Mouse (Mus musculus): ENCODE results near the gene Otulin. TPM values are rescaled to one million over a fixed set of nuclear protein-coding genes. Genes with fewer than 3 reads are reported as not detected.

Otulin gene
- polyA plus RNA-seq, 1 experiment from 2014 or later, result 30.1 TPM

DNA sequence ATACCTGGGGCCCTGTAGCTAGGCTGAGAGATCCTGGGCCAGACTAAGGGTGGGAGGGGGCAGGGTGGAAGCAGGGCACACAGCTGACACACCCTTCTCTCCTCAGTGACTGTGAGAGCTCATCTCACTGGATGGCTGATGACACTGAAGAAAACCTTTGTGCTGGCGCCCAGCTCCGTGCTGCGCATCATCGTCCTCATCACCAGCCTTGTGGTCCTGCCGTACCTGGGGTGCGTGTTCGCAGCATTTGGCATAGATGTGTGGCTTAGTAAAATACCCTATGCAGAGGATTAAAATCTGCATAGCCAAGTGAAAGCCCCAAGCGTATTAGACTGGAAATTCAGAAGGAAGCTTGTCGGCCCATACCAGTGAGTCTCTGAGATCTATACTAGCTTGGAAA, 39.7 kb downstream of the Otulin start:
- Histone ChIP-seq H3K27me3 (ENCODE audit: insufficient read depth, low read length) (no peaks in the 10 kb centered on the region), H3K4me3 (ENCODE audit: low read length) (no peak overlapping the region), H3K36me3 (ENCODE audit: insufficient read depth, low read length) (peaks cover 30% of the 10 kb centered on the region), H3K4me1 (ENCODE audit: insufficient read depth, low read length) (no peaks in the 10 kb centered on the region; the same call in 1 of the 2 replicates), H3K9me3 (ENCODE audit: low read length) (no peaks in the 10 kb centered on the region), H3K4me2 (replicated peaks; ENCODE audit: low read depth, low read length) (no peak overlapping the region), H3K9ac (replicated peaks; ENCODE audit: low read length) (no peak overlapping the region), H3K27ac (ENCODE audit: low read length) (no peak overlapping the region)
- 97% methylated on average over 9 of the region's 9 CpGs for WGBS
- ATAC-seq (ENCODE audit: low FRiP score, low TSS enrichment), result no peak

DNA sequence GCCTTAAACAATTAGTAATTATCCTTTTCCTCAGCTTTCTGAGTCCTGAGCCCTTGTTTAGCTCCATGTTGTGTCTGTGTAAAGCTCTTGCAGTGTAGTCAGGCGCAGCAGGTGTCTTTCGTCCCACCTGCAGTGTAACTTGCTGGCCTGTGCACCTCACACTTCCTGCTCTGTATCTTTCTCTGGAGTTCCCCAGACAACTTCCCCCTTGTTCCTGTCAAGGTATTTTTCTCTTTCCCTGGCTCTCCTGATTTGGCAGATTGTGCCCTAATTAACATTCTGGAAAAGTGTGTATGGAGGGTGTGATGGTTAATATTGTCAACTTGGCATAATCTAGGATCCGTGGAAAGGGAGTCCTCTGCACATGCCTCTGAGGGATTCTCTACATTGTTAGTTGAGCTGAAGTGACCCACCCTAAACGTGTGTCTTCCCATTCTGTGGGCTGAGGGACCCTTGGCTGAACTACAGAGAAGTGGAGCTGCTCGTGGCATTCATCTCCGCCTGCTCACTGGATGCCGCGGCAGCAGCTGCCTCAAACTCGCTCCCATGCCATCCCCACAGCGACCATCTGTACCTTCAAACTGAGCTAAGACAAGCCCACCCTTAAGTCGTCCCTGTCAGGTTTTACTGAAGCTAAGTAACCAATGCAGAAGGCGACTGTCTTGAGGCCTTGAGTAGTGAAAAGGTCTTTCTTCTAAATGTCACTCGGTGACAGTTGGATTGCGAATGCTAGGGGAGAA, 42.2 kb downstream of the Otulin start:
- peaks cover 18% of the 10 kb centered on the region; the same call in 1 of the 2 replicates for H3K36me3 ChIP-seq (ENCODE audit: insufficient read depth, low read length)
- no peaks in the 10 kb centered on the region for H3K9me3 ChIP-seq (ENCODE audit: low read length)
- H3K27me3 ChIP-seq (ENCODE audit: insufficient read depth, low read length), result no peaks in the 10 kb centered on the region
- no peak overlapping the region for H3K27ac ChIP-seq (ENCODE audit: low read length)
- H3K4me3 ChIP-seq (ENCODE audit: low read length), result no peak overlapping the region
- H3K9ac ChIP-seq (replicated peaks; ENCODE audit: low read length), result no peak overlapping the region
- 84% methylated on average over 14 of the region's 14 CpGs for WGBS
- ATAC-seq (ENCODE audit: low FRiP score, low TSS enrichment), result no peak
- no peaks in the 10 kb centered on the region for H3K4me1 ChIP-seq (ENCODE audit: insufficient read depth, low read length)
- H3K4me2 ChIP-seq (replicated peaks; ENCODE audit: low read depth, low read length), result no peak overlapping the region

DNA sequence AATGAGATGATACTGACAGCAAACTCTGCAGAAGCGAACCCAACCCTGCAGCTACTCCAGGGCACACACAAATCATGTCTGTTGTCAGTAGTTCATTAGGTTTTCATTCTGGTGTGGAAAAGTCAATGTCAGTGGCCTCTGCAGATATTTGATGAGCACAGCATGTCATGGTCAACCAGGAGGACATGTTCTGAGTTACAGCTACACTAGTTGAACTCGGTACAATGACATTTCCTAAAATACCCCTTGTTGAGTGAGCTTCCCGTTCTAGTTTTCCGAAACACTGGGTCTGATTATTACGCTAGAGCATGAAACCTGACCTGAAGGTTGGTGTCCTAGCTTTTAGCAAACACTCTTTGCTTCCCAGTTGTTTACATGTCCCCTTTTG, 44.4 kb downstream of the Otulin start:
- no peaks in the 10 kb centered on the region for H3K4me1 ChIP-seq (ENCODE audit: insufficient read depth, low read length)
- H3K36me3 ChIP-seq (ENCODE audit: insufficient read depth, low read length), result peaks cover 15% of the 10 kb centered on the region; the same call in 1 of the 2 replicates
- no peak overlapping the region for H3K4me3 ChIP-seq (ENCODE audit: low read length)
- no peaks in the 10 kb centered on the region for H3K27me3 ChIP-seq (ENCODE audit: insufficient read depth, low read length)
- H3K9me3 ChIP-seq (ENCODE audit: low read length), result no peaks in the 10 kb centered on the region
- no peak overlapping the region for H3K27ac ChIP-seq (ENCODE audit: low read length)
- no peak overlapping the region for H3K4me2 ChIP-seq (replicated peaks; ENCODE audit: low read depth, low read length)
- H3K9ac ChIP-seq (replicated peaks; ENCODE audit: low read length), result no peak overlapping the region
- ATAC-seq (ENCODE audit: low FRiP score, low TSS enrichment), result no peak
- WGBS, result 87% methylated on average over 5 of the region's 5 CpGs

DNA sequence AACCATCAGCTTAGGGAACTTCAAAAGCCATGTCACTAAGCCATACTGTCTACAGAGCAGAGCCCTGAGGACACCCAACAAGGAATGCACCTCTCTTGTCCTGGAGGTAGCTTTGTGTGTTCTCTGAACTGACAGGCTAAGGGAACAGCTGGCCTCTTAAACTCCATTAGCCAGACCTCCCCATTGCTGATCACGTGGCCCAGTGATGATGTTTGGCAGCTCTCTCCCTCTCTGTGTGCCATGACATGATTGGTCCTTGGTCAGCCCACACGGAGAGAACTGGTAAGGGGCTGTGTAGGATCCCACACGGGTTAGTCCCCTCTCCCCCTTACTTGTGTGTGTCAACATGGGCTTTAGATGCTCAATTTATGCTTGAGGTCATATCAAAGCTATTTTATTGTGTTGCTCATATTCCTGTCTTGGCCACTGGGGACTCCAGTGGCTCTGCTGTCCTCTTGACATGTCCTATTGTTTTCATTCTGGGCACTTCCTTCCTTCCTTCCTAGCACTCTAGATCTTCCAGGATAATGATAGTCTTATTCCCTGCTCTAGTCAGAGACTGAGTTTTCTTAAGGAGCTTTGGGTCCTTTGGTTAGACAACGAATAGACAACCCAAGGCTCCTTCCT, 44.9 kb downstream of the Otulin start:
- ATAC-seq (ENCODE audit: low FRiP score, low TSS enrichment), result no peak
- no peaks in the 10 kb centered on the region for H3K9me3 ChIP-seq (ENCODE audit: low read length)
- H3K27me3 ChIP-seq (ENCODE audit: insufficient read depth, low read length), result no peaks in the 10 kb centered on the region
- H3K36me3 ChIP-seq (ENCODE audit: insufficient read depth, low read length), result peaks cover 10% of the 10 kb centered on the region; the same call in 1 of the 2 replicates
- H3K9ac ChIP-seq (replicated peaks; ENCODE audit: low read length), result no peak overlapping the region
- H3K4me2 ChIP-seq (replicated peaks; ENCODE audit: low read depth, low read length), result no peak overlapping the region
- no peak overlapping the region for H3K4me3 ChIP-seq (ENCODE audit: low read length)
- no peaks in the 10 kb centered on the region for H3K4me1 ChIP-seq (ENCODE audit: insufficient read depth, low read length)
- no peak overlapping the region for H3K27ac ChIP-seq (ENCODE audit: low read length)
- WGBS, result 75% methylated on average over 4 of the region's 4 CpGs

DNA sequence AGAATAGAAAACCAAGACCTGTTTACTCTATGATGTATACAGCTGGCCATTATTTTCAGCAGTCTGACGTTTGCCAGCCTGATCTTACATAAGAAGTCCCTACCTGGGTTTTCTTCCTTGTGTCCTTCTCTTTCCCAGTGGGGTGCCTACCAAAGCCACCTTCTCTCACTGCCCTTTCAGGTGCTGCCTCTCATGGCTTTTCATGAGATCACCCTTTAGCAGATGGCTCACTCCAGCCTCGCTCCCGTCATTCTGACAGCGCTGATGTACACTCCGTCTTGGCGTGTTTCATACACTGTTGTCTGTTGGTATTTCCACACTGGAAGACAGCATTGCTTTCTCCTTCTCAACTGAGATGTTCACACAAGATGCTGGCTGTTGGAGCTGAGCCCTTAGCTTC, 46.9 kb downstream of the Otulin start:
- ATAC-seq (ENCODE audit: low FRiP score, low TSS enrichment), result no peak
- H3K9ac ChIP-seq (replicated peaks; ENCODE audit: low read length), result no peak overlapping the region
- H3K36me3 ChIP-seq (ENCODE audit: insufficient read depth, low read length), result 0 out of 2 replicates have a peak, but pooled peaks cover 3% of the 10 kb centered on the region
- WGBS, result 97% methylated on average over 6 of the region's 6 CpGs
- H3K27me3 ChIP-seq (ENCODE audit: insufficient read depth, low read length), result no peaks in the 10 kb centered on the region
- no peaks in the 10 kb centered on the region for H3K9me3 ChIP-seq (ENCODE audit: low read length)
- H3K4me1 ChIP-seq (ENCODE audit: insufficient read depth, low read length), result no peaks in the 10 kb centered on the region
- no peak overlapping the region for H3K27ac ChIP-seq (ENCODE audit: low read length)
- no peak overlapping the region for H3K4me2 ChIP-seq (replicated peaks; ENCODE audit: low read depth, low read length)
- no peak overlapping the region for H3K4me3 ChIP-seq (ENCODE audit: low read length)

DNA sequence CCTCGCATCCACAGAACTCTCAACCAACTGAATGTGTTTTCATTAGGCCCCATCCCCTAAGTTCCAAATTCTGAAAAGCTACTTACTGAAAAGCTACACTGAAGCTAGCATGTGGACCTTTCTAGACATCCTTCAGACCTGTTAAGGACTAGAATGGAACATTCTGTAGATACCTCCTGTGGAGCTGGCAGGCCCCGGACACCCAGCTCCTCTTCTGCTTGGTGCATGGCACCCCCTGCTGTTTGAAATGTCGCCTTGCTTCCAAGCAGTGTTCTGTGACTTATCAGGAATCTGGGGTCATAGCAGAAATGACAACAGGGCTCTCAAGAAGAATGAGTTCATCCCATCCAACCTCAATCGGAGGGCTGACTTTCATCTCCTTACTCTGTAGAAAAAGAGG, 47.5 kb downstream of the Otulin start:
- no peaks in the 10 kb centered on the region for H3K27me3 ChIP-seq (ENCODE audit: insufficient read depth, low read length)
- no peaks in the 10 kb centered on the region for H3K4me1 ChIP-seq (ENCODE audit: insufficient read depth, low read length)
- no peak for ATAC-seq (ENCODE audit: low FRiP score, low TSS enrichment)
- H3K4me3 ChIP-seq (ENCODE audit: low read length), result no peak overlapping the region
- H3K9me3 ChIP-seq (ENCODE audit: low read length), result no peaks in the 10 kb centered on the region
- H3K4me2 ChIP-seq (replicated peaks; ENCODE audit: low read depth, low read length), result no peak overlapping the region
- 84% methylated on average over 4 of the region's 4 CpGs for WGBS
- no peak overlapping the region for H3K27ac ChIP-seq (ENCODE audit: low read length)
- H3K36me3 ChIP-seq (ENCODE audit: insufficient read depth, low read length), result 0 out of 2 replicates have a peak, but pooled peaks cover 3% of the 10 kb centered on the region
- H3K9ac ChIP-seq (replicated peaks; ENCODE audit: low read length), result no peak overlapping the region

DNA sequence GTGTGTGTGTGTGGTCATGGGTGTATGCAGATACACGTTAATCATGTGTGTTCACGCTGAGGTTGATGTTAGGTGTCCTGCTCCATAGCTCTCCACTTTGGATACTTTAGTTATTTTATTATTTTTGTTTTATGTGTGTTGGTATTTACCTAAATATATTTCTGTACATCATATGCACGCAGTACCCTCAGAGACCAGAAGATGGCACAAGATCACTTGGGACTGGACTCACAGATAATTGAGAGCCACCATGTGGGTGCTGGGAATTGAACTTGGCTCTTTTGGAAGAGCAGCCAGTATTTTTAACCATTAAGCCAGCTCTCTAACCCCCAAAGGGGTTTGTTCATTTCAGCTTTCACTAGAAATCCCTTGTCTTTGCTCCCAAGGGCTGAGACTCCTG, 48.1 kb downstream of the Otulin start:
- Histone ChIP-seq H3K4me2 (replicated peaks; ENCODE audit: low read depth, low read length) (no peak overlapping the region), H3K27me3 (ENCODE audit: insufficient read depth, low read length) (no peaks in the 10 kb centered on the region), H3K4me1 (ENCODE audit: insufficient read depth, low read length) (no peaks in the 10 kb centered on the region), H3K27ac (ENCODE audit: low read length) (no peak overlapping the region), H3K9me3 (ENCODE audit: low read length) (no peaks in the 10 kb centered on the region), H3K9ac (replicated peaks; ENCODE audit: low read length) (no peak overlapping the region), H3K4me3 (ENCODE audit: low read length) (no peak overlapping the region), H3K36me3 (ENCODE audit: insufficient read depth, low read length) (0 out of 2 replicates have a peak, but pooled peaks cover 3% of the 10 kb centered on the region)
- 89% methylated on average over 3 of the region's 3 CpGs for WGBS
- ATAC-seq (ENCODE audit: low FRiP score, low TSS enrichment), result no peak

DNA sequence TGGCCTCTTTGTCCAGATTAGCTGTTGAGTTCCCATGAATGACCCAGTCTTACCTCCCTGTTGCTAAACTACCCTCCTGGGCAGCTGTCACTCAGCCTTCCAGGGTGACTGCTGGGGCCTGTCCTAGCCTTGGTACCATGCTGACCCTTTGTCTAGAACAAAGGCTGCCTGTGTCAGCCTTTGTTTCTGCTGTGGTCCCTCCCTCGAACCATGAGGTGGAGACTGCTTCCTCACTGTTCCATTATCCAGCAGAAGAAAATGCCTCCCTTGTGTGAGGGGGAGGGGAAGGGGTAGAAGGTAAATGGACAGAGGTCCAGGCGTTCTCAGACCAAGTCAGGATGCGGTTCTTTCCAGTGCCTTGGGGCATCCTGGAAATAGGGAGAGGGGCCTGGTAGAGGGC, 48.9 kb downstream of the Otulin start:
- no peak overlapping the region for H3K4me2 ChIP-seq (replicated peaks; ENCODE audit: low read depth, low read length)
- no peak overlapping the region for H3K4me3 ChIP-seq (ENCODE audit: low read length)
- no peak for ATAC-seq (ENCODE audit: low FRiP score, low TSS enrichment)
- no peaks in the 10 kb centered on the region for H3K27me3 ChIP-seq (ENCODE audit: insufficient read depth, low read length)
- 0 out of 2 replicates have a peak, but pooled peaks cover 3% of the 10 kb centered on the region for H3K36me3 ChIP-seq (ENCODE audit: insufficient read depth, low read length)
- H3K9ac ChIP-seq (replicated peaks; ENCODE audit: low read length), result no peak overlapping the region
- no peaks in the 10 kb centered on the region for H3K9me3 ChIP-seq (ENCODE audit: low read length)
- no peaks in the 10 kb centered on the region for H3K4me1 ChIP-seq (ENCODE audit: insufficient read depth, low read length)
- no peak overlapping the region for H3K27ac ChIP-seq (ENCODE audit: low read length)
- WGBS, result 56% methylated on average over 3 of the region's 3 CpGs

DNA sequence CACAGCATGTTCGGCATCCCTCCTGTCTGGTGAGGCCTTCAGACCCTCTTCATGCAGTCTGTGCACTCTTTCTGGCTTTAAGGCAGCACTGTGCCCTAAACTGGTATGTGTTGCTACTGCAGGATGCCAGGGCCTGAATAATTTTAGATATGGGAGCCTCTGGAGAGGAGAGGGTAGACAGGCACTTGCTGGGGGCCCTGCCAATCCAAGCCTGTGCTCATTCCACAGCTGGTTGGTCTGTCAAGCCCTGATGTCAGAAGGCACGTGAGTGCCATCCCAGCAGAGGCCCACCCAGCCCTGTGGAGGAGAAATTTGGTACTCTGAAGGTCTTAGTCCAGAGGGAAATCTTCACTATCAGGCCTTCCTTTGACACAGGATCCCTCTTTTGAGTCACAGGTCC, 49.7 kb downstream of the Otulin start:
- H3K4me2 ChIP-seq (replicated peaks; ENCODE audit: low read depth, low read length), result no peak overlapping the region
- H3K27me3 ChIP-seq (ENCODE audit: insufficient read depth, low read length), result no peaks in the 10 kb centered on the region
- no peaks in the 10 kb centered on the region for H3K4me1 ChIP-seq (ENCODE audit: insufficient read depth, low read length)
- no peak overlapping the region for H3K9ac ChIP-seq (replicated peaks; ENCODE audit: low read length)
- H3K36me3 ChIP-seq (ENCODE audit: insufficient read depth, low read length), result 0 out of 2 replicates have a peak, but pooled peaks cover 3% of the 10 kb centered on the region
- no peaks in the 10 kb centered on the region for H3K9me3 ChIP-seq (ENCODE audit: low read length)
- no peak overlapping the region for H3K4me3 ChIP-seq (ENCODE audit: low read length)
- ATAC-seq (ENCODE audit: low FRiP score, low TSS enrichment), result no peak
- WGBS, result 91% methylated on average over 2 of the region's 2 CpGs
- no peak overlapping the region for H3K27ac ChIP-seq (ENCODE audit: low read length)

DNA sequence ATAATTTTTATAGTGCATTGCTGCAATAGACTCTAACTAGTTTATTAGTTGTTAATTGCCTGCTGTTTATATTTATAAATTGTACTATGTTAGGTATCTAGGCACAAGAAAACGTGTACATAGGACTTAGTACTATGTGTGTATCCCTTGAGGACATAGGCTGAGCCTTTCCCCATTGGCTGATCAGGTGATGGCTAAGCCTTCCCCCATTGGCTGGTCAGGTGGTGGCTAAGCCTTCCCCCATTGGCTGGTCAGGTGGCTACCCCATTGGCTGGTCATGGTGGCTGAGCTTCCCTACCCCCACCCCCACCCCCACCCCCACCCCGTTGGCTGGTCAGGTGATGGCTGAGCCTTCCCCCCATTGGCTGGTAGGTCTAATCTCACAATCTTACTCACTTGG, 50.6 kb downstream of the Otulin start:
- H3K9me3 ChIP-seq (ENCODE audit: low read length), result no peaks in the 10 kb centered on the region
- 82% methylated on average over 2 of the region's 2 CpGs for WGBS
- H3K36me3 ChIP-seq (ENCODE audit: insufficient read depth, low read length), result 0 out of 2 replicates have a peak, but pooled peaks cover 3% of the 10 kb centered on the region
- H3K9ac ChIP-seq (replicated peaks; ENCODE audit: low read length), result no peak overlapping the region
- no peak overlapping the region for H3K27ac ChIP-seq (ENCODE audit: low read length)
- ATAC-seq (ENCODE audit: low FRiP score, low TSS enrichment), result no peak
- no peak overlapping the region for H3K4me2 ChIP-seq (replicated peaks; ENCODE audit: low read depth, low read length)
- no peaks in the 10 kb centered on the region for H3K4me1 ChIP-seq (ENCODE audit: insufficient read depth, low read length)
- H3K4me3 ChIP-seq (ENCODE audit: low read length), result no peak overlapping the region
- H3K27me3 ChIP-seq (ENCODE audit: insufficient read depth, low read length), result no peaks in the 10 kb centered on the region

Measured in kidney, embryonic 16.5 days (tissue).